Mouse (Mus musculus) olfactory bulb, adult 2 months (tissue): Measurements from ENCODE around the gene Cnot11.

ENCODE experiments used
- CTCF ChIP-seq: fragments of 200-500 bp; IDR thresholded peaks from 2 replicates; pipeline ENCODE4 v1.5.1; 2012; ENCODE audit warnings: low read depth, mild to moderate bottlenecking, low read length, moderate library complexity; ENCODE audit not compliant: insufficient read depth
- POLR2A ChIP-seq: fragments of 200-500 bp; IDR thresholded peaks from 2 replicates; pipeline ENCODE4 v1.6.1; 2012; ENCODE audit warnings: mild to moderate bottlenecking, low read depth, low read length, moderate library complexity; ENCODE audit not compliant: insufficient read depth

- TF ChIP-seq CTCF (no peak), POLR2A (no peak)
Measured at GRCm38 (mm10) chr1:39546160-39546866, 11.5 kb downstream of the Cnot11 start.
